Mouse (Mus musculus) skeletal muscle tissue, adult 2 months (tissue): ENCODE measurements around the gene Plxdc2.

Experiments
- DNase-seq: peaks from one replicate; pipeline ENCODE4 v3.0.0-alpha.2; 2012; ENCODE audit warnings: low read depth, low spot score

Gene Plxdc2

DNA sequence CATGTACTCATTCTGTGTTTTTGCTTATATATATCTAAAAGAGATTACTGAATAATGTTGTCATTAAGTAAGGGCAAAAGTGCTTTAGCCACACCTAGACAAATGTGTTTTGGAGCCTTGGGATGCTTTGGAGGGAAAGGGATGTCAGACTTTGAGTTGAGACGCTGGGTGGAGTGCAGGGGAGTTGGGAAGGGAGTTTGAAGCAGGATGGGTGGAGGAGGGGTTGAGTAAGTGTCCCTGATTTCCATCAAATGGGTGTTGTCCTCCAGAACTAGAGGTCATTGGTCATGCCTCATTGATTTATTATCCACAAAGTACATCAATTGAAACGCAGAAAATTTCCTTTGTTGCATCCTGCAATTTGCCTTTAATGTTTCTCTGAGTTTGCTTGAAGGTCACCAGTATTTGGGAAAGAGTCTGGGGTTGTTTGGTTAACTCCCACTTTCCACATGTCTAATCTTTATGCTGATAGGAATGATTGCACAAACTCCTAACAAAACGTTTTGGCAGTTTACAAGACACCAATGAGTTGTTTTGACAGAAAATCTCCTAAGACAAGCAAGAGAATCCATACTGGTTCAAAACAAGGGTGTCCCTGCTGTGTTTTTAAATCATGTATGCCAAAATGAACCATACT, 58.4 kb downstream of the Plxdc2 start:
- DNase-seq: no peak

DNA sequence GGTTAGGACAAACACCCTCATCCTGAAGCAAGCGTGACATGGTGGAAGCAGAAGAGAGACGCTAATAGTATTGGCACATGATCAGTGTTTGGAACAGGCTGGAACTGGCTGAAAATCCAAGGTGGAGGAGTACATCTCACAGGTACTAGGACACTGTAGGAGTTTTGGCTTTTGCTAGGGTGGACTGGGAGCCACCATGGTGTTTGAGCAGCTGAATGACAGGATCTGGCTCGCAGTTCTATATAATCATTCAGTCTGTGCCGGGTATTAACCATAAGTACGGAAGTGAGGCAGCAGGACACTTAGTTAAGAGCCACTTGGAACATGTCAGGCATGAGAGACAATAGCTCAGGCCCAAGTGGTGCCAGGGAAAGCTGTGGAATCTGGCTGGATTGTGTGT, 82.9 kb downstream of the Plxdc2 start:
- DNase-seq: no peak

DNA sequence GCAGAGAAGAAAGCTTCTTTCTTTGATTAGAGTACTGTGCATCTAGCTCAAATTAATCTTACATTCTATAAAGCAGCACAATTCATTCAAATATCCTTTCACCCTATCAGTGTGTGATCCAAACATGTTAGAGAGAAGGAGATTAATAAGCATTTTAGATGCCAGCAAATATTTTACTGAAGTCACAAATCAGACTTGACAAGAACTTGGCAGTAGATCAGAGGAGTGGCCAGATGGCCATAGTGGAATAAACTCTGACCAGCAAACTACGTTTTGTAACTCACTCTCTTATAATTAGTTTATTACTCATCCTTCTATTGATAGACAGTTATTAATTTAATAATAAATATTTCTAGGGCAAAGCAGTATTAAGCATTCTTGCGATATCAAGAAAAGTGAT, 86.5 kb downstream of the Plxdc2 start:
- peak; percentile 35 for DNase-seq

DNA sequence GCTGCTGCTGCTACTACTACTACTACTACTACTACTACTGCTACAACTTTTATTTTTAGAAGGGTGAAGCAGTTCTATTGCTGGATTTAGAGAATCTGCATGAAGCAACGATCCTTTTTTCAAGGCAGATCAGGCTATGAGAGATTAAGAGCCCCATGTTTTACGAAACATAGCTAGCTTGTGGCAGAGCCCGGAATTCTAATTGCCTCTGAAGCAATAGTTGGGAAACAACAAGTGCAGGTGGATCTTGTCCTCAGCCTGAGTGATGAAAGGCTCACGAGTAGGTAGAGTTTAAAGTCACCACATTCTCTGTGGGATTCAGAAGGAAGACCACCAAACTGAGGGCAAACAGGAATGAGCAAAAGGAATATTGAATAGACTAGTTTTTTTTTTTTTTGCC, 91.8 kb downstream of the Plxdc2 start:
- no peak for DNase-seq

DNA sequence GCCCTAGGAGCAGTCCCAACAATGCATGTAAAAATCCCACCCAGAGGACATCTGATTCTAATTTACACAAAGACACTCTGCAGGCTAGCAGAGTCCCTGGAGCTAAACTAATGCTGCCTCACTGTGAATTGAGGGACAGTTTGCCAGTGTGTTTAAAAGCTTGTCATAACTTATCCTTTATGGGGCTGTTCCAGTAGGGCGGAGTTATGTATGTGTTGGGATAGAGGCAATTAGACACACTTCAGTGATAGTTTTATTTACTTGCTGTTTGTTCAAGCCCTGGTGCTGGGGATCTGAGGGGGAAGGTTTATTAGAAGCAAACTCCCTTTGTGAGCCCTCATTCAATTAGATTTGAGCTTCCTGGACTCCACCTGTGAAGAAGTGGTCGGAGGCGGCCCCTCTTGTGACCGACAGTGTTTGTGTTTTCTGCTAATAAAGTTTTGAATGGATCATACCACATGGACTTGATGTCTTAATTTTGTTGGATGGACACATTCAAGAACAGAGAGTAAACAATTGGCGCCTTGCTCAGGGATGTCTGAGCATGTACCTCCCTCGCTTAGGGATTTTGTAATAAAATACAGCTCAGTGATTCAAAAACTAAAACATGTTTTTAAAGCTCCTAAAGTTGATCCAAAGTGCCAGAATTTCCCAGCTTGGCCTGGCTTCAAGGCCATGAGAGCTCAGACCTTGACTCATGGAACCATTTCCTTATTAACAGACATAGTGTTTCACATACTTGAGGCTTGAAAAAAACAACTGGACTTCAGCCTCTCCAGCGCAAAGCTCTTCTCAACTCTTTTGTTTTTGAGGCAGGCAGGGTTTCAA, 94.9 kb downstream of the Plxdc2 start:
- peak; percentile 68 for DNase-seq

DNA sequence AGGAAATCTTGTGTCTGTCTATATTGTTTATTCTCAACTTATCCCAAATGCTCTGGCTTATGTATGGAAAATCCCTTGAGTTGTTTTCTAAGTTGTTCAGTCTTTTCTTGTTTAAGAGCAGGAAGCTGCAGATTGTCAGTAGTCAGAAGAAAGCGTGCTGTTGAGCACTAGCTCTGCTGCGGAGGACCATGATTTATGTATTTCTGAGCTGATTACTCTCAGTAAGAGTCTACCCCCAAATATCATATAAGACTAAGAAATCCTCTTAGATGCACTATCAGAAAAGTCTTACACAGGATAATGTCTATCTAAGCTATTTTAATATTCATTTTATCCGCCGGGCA, 95.5 kb downstream of the Plxdc2 start:
- no peak for DNase-seq

DNA sequence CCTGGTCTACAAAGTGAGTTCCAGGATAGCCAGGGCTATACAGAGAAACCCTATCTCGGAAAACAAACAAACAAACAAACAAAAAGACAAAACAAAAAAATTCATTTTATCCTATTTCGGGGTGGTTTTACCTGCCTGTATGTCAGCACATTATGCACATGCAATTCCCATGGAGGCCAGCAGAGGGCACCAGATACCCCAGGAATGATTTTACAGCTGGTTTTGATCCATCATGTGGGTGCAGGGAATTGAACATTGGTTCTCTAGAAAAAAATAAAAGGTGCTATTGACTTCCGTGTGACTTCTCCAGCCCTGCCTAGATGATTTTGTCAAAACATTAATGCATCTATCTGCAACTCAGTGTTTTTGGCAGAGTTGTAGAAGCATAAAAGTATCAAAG, 96.0 kb downstream of the Plxdc2 start:
- DNase-seq: no peak

DNA sequence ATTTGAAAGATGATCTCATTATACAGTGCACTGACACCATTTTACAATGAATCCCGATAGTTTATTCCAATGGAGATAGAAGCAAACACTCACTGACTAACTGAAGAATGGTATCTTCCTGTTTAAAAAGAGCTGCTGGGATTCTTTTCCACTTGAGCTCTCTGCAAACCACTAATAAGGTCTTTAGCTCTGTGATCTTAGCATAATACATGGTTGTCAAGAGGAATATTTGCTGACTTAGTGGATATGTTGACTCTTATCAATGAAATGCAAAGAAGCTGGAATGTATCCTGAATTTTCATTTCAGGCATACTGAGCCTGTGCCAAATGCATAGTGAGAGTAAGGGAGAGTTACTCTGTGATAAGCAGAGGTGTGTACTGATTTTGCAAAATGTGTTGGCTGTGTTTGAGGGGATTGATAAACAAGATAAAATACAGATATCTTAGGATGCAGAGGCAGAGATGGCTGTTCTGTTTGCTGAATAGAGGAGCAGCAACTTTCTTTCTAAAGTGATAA, 100.2 kb downstream of the Plxdc2 start:
- no peak for DNase-seq

DNA sequence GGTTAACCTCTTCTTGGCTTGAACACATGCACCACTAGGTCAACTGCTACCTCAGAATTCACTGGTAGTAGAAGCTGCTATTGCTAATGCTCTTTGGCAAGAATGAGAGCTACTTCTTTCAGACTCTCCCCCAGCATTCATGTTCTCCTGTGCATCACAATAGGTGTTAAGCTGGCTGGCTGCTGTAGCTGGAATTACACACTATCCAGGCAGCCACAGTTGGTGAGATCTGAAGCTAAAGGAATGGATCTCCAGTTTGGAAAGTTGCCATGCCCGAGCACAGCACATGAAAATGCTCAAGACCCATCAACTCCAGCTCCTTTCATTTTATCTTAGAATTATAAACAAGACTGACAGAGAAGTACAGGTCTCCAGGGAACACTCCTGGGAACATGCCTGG, 103.4 kb downstream of the Plxdc2 start:
- no peak for DNase-seq

DNA sequence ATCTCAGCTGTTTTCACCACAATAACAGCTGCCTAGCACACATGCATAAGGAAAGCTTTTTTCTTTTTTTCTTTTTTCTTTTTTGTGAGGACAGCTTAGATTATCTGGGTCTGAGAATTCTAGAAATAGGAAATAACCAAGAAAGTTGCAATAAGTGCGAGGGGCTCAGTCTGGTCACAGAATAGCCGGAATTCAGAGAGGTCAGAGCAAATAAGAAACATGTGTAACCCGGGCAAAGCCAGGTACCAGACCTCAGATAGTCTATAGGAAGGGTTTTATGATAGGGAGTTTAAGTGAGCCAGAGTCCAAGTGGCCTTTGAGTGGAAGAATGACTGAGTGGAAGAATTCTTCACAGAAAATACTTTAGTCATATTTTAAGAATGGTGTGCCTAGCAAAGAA, 114.0 kb downstream of the Plxdc2 start:
- DNase-seq: no peak

DNA sequence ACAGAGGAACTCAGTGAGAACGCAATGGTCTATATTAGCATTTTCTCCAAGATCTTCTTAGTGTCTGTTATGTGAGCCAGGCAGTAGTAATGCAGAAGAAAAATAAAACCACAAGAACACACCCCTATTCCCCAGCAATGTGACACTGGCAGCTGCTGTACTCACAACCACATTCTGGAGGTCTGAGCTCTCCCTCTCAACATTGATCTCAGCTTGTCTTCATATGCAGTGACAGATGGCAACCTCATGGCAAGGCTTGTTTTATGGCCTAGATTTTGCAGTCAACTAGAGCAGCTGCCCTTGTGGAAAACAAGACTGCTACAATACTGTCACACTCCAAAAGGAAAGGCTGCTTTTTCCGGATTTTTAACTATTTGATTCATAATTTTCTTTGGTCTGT, 127.8 kb downstream of the Plxdc2 start:
- no peak for DNase-seq

DNA sequence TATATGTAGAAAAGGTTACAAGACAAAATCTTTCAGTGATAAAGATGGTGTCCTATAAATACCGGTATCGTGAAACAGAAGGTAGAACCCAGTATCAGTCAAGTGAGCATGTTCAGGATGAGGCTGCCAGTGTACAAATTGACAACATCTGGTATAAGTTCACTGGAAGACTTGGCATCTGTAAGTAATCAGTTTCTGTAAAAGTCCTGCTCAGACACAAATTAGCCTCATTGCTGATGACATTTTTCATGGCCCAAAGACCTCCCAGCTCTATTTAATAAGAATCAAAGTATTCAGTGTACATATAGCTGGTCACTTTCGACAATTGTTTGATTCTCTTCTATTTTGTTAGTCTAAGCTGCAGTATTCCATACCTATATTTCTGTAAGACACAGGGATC, 129.9 kb downstream of the Plxdc2 start:
- no peak for DNase-seq

DNA sequence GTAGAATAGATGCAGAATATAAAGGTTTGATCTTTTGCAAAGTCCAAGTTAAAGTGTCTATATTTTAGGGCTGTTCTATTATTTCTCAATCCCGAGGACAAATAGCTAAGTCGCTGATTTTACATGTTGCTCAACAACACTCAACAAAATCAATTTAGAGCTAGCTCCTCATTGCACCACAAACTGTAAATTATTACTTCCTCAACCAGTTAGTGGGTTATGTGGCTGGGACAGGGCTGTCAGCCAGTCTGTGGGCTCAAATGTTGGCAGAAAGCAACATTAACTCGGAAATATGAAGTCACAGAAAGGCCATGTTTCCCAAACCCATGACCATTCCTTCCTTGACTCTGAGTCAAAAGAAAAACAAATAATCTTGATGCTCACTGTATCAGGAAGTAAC, 135.1 kb downstream of the Plxdc2 start:
- peak; percentile 32 for DNase-seq

DNA sequence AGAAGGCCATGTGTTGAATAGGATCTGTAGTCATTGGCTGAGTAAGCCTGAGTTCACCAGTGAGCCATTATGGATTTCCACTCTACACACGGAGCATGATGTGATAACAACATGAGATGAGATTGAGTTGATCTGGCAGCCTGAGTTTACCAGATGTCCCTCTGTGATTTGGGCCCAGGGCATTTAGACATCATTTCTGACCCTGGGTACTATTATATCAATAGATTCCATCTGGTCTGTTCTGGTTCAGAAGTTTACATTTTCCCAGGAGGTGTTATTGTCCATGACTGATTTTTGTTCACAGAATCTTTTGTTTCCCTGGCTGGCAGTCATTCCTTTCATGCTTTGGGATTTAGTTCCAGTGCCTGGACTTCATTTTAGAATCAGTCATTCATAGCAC, 146.7 kb downstream of the Plxdc2 start:
- DNase-seq: no peak

DNA sequence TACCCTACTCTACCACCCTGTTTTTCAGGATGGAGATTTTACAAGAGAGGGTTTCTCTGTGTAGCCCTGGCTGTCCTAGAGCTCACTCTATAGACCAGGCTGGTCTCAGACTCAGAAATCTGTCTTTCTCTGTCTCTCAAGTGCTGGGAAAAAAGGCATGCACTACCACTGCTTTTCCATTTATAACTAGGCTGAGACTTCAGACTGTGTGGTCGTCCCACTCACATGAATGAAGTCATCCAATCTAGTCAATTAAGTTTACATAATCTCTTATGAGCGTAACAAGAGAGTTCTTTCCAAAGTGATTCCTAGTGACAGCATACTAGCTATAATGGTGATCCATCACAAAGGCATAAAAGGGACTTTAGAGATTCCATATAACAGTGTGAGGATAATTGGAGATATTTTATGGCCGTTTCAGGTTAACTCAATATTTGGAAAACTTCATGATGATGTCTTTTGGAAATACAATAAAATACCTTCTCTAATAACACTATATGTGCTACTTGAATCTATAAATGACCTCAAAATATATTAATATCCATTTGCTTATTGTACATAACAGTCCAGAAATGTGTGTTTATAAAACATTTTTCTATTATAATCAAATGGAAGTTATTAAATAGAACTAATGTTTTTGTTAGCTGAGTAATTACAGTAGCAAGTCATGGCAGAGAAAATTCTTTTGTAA, 151.6 kb downstream of the Plxdc2 start:
- DNase-seq: no peak

DNA sequence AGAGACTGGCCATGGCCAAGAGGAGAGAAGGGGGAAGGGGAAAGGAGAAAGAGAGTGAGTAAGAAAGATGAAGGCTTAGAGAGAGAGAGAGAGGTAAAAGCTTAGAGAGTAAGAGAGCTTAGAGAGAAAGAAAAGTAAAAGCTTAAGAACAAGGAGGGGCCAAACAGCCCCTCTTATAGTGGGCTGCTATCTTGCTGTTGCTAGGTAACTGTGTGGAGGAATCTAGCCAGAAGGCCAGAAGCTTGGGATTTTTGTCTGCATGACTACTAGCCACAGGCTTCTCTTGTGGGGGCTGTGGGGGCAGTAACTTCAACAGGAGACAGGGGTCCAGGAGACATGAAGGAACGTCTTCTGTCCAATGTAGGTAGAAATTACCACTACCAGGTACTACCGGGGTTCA, 162.0 kb downstream of the Plxdc2 start:
- DNase-seq: no peak

DNA sequence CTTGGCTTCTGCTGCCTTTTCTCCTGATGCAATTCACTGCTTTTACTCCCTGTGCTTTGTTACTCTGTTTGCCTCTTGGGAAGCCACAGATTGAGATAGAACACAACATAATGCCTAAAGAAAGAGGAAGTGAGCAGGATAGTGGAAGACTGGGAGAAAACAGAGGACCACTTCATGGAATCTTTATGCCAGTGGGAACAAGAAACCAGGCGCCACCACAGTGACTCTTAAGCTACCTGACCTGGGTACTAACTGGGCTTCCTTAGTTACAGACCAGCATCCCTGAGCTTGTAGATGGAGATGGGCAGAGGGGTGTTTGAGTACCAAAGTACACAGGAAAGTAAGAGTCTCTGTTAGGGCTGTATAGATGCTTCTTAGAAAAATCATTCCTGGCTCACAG, 167.3 kb downstream of the Plxdc2 start:
- DNase-seq: no peak

DNA sequence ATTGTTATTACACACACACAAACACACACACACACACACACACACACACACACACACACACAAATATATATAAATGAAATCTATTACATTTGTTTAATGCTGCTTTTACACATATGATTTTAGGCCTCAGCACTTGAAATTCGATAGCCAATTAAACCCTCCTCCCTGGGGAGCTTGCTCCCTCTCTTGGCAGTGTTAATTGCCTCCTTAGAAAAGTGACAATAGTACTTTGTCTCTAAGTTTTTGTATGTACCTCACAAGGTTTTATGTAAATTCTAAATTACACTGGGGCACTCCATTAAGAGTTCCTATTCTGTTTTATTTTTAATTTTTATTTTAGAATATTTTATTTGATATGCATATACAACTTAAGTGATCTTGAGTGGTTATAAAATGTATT, 176.1 kb downstream of the Plxdc2 start:
- DNase-seq: no peak

DNA sequence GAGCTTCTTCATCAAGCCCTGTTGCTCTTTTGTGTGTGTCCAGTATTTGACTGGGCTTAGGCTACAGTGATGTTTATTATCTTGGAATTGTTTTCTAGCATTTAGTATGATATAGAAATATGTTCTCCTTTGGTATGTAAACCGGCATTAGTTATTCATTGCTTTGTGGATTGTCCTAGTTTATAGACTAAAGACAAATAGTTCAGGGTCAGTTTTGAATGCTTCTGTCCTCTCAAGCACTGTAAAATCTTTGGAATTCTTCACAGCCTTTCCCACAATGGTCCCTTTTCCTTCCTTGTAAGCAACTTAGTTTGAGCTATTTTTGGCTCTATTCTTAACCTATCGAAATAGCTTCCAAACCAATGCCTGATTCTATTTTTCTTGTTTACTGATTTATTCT, 178.5 kb downstream of the Plxdc2 start:
- DNase-seq: no peak

DNA sequence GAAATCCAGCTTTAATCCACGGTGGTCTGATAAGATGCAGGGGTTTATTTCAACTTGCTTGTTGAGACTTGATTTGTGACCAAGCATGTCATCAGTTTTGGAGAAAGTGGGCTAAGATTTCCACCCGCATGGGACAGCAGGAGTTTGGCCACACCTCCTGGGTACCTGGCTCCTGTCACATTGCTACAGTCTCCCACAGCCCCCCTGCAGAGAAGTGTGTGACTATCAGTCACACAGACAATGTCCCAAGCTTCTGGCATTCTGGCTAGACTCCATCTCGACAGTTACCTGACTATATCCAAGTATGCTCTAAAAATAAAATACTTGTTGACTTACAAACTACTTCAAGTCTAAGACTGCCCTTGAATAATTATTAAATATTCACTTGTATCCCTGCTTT, 185.1 kb downstream of the Plxdc2 start:
- no peak for DNase-seq

DNA sequence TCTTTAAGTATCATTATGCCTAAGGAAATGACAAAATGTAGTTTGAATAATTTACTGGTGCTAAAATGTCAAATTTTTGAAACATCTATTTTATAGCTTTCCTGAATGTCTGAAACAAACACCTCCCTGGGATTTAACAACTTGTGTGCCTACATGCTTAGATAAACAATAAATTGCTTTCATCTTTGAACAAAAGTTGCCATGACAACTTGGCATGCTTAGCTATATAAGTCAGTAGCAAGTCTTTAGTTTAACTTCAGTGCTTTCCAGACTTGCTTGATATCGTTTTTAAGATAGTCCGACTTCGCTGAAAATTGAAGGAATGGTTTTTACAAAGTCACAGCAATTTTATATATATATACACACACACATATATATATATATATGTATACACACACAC, 189.1 kb downstream of the Plxdc2 start:
- no peak for DNase-seq

DNA sequence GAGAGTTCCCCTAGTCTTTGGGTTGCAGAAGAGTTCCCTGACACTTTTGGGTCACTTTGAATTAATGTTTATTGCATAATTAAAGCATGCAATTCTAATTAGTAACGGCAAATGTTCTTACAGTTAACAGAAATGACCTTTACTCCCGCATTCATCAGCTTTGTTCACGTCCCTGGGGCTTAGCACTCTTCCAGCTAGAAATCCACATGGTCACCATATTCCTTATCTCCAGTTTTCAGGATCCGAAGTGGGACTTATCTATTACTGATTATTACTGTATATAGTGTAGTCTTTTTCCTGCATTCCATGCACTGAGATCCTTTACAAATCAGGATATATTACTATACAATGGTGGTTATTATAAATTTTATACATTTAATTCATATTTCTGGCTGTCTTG, 203.2 kb downstream of the Plxdc2 start:
- no peak for DNase-seq

DNA sequence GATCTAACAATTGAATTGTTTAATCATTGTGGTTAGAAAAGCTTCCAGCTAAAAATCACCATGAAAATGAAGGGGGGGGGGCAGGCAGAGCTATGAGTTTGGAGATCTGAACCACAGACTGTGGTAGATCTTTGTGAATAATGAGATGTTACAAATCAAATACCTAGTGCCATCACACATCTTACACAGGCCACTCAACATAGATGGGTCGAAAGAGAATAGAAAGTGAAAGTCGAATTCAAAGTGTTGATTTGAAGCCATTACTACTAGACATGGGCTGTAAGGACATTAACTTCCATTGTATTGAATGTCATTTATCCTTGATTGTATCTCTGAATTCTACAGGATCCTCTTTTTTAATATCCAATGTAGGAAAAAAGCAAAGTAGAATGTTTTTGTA, 212.2 kb downstream of the Plxdc2 start:
- no peak for DNase-seq
